Mouse (Mus musculus): ENCODE results near the gene Etv5.

- TF ChIP-seq CTCF (IDR thresholded peaks at IDR 0.05; ENCODE audit: insufficient read depth, low read length) (no peak), POLR2A (IDR thresholded peaks at IDR 0.05; ENCODE audit: borderline replicate concordance, extremely low read depth, low read depth, low read length) (no peak)
These were observed 32.8 kb downstream of the Etv5 start for GRCm38 (mm10) chr16:22406747-22407146.

All from lung, adult 2 months (tissue).